8 mouse cellular contexts compared by ENCODE assay signal in the genomic region with DNA sequence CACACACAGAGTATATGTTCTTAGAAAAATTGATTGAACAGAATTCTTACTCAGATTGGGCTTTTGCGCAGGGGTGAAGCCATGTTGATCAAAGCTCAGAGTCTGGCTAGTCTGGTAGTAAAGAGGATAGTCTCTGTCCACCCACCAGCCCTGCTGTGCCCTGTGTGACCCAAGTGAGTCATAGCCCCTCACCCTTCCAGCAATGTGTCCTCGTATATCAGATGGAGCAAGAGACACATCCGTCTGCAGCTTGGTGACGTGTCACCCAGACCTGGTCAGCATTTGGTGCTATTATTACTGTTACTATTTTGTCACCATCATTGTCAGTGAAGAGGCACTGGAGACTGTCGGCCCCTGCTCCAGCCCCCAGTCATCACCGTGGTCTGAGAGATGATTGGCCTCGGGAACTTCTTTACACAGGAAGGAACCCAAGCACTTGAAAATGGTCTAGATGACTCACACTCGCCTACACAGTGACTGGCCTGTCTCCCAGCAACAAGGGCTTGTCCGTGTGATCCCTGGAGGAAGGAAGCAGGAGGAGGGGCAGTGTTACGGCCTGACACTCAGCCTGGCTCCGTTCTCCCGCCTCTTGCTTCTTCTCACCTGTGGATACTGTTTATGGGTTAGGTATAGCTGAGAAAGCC. TPM values are rescaled to one million over a fixed set of nuclear protein-coding genes. Genes with fewer than 3 reads are reported as not detected.
A peak's percentile ranks its signal among the peaks of the same experiment; 100 is the strongest.
DNase-seq lines count a peak whose midpoint lies in the region; ATAC-seq and TF ChIP-seq lines count a peak whose summit lies in the region.

No protein-coding gene starts in this region.

- peak; percentile 72 for DNase-seq in 3134 (ENCODE audit: extremely low read depth, insufficient read length, low spot score)
- peak; percentile 63 for DNase-seq in adrenal gland, adult 8-10 months
- DNase-seq in heart, postnatal 0 days (ENCODE audit: low spot score), result peak; percentile 92
- DNase-seq in midbrain, postnatal 0 days (ENCODE audit: low spot score), result no peak
- no peak for DNase-seq in cerebellum, adult 9-10 months
- no peak for DNase-seq in gastrocnemius, adult 18-20 months (ENCODE audit: low spot score)
- DNase-seq in left cerebral cortex, adult 18-20 months (ENCODE audit: low spot score in 2 of 2), result no peak

- no peak for TF ChIP-seq CTCF in heart, postnatal 0 days (IDR thresholded peaks at IDR 0.05; ENCODE audit: low read depth)
- no peak for TF ChIP-seq CTCF in midbrain, postnatal 0 days (IDR thresholded peaks at IDR 0.05)

- no peaks in the 10 kb centered on the region for H3K27me3 ChIP-seq in heart, postnatal 0 days (ENCODE audit: control insufficient read depth, insufficient read depth, low read length)
- no peaks in the 10 kb centered on the region for H3K27me3 ChIP-seq in liver, embryonic 15.5 days
- H3K27me3 ChIP-seq in midbrain, postnatal 0 days (ENCODE audit: insufficient read depth, low read length), result no peaks in the 10 kb centered on the region

- peak overlapping the region; percentile 43; the same call in 1 of the 2 replicates for H3K4me2 ChIP-seq in heart, postnatal 0 days (ENCODE audit: low read depth, low read length)
- no peak overlapping the region for H3K4me2 ChIP-seq in liver, embryonic 15.5 days
- no peak overlapping the region for H3K4me2 ChIP-seq in midbrain, postnatal 0 days (ENCODE audit: low read depth, low read length, poor library complexity, severe bottlenecking)

- H3K4me3 ChIP-seq in heart, postnatal 0 days (ENCODE audit: low read depth, low read length), result no peak overlapping the region
- H3K4me3 ChIP-seq in liver, embryonic 15.5 days (replicated peaks), result no peak overlapping the region
- no peak overlapping the region for H3K4me3 ChIP-seq in midbrain, postnatal 0 days (ENCODE audit: low read depth, low read length)

- peaks cover 14% of the 10 kb centered on the region; the same call in 1 of the 2 replicates for H3K36me3 ChIP-seq in heart, postnatal 0 days (replicated peaks; ENCODE audit: control insufficient read depth, insufficient read depth, low read length)
- H3K36me3 ChIP-seq in liver, embryonic 15.5 days (replicated peaks), result no peaks in the 10 kb centered on the region
- H3K36me3 ChIP-seq in midbrain, postnatal 0 days (ENCODE audit: insufficient read depth, low read length), result peaks cover 64% of the 10 kb centered on the region

- peak; percentile 76 for ATAC-seq in heart, postnatal 0 days (ENCODE audit: insufficient read depth, low read depth)
- peak; percentile 56; the same call in 1 of the 2 replicates for ATAC-seq in liver, embryonic 15.5 days (ENCODE audit: insufficient read depth)
- no peak for ATAC-seq in midbrain, postnatal 0 days (ENCODE audit: low FRiP score)

- no peak overlapping the region for H3K9ac ChIP-seq in heart, postnatal 0 days (replicated peaks; ENCODE audit: low read depth, low read length)
- no peak overlapping the region for H3K9ac ChIP-seq in liver, embryonic 15.5 days
- no peak overlapping the region for H3K9ac ChIP-seq in midbrain, postnatal 0 days (replicated peaks; ENCODE audit: low read length, poor library complexity, severe bottlenecking)

- H3K4me1 ChIP-seq in heart, postnatal 0 days (ENCODE audit: control insufficient read depth, insufficient read depth), result peaks cover 20% of the 10 kb centered on the region
- no peaks in the 10 kb centered on the region for H3K4me1 ChIP-seq in liver, embryonic 15.5 days (replicated peaks)
- no peaks in the 10 kb centered on the region for H3K4me1 ChIP-seq in midbrain, postnatal 0 days (ENCODE audit: insufficient read depth, low read length)

- 18% methylated on average over 12 of the region's 12 CpGs for WGBS in heart, postnatal 0 days
- 43% methylated on average over 12 of the region's 12 CpGs for WGBS in liver, embryonic 15.5 days (ENCODE audit: insufficient replicate concordance)
- WGBS in midbrain, postnatal 0 days, result 80% methylated on average over 12 of the region's 12 CpGs

- no peak for TF ChIP-seq EP300 in heart, postnatal 0 days (IDR thresholded peaks at IDR 0.05; ENCODE audit: low read depth)

- no peaks in the 10 kb centered on the region for H3K9me3 ChIP-seq in heart, postnatal 0 days (replicated peaks; ENCODE audit: control insufficient read depth, low read length)
- H3K9me3 ChIP-seq in liver, embryonic 15.5 days (replicated peaks), result no peaks in the 10 kb centered on the region
- H3K9me3 ChIP-seq in midbrain, postnatal 0 days (ENCODE audit: low read length), result no peaks in the 10 kb centered on the region

- H3K27ac ChIP-seq in heart, postnatal 0 days (ENCODE audit: low read depth), result peak overlapping the region; percentile 53
- H3K27ac ChIP-seq in liver, embryonic 15.5 days (replicated peaks), result no peak overlapping the region
- H3K27ac ChIP-seq in midbrain, postnatal 0 days (ENCODE audit: low read depth, low read length), result no peak overlapping the region

RNA-seq across cellular contexts. Expression of gene Specc1l, which starts 41.5 kb away (rescaled TPM):
- total RNA-seq in adrenal gland, adult 8-10 months (2022), result 10 to 100 TPM; 62.7 to 81.0 (median 64.4) TPM
- 23.4 and 28.5 TPM in 2 replicates for total RNA-seq in heart, postnatal 0 days (2014; rRNA removed; ENCODE audit: low replicate concordance)
- polyA plus RNA-seq in heart, postnatal 0 days (2015; fragmentation: Nextera tagmentation; extraction: Ambion mirVana), result 11.4 and 13.3 TPM in 2 replicates
- 5.0 and 6.6 TPM in 2 replicates for polyA plus RNA-seq in liver, embryonic 15.5 days (2015; fragmentation: Nextera tagmentation; extraction: Ambion mirVana)
- 37.5 and 52.8 TPM in 2 replicates for total RNA-seq in midbrain, postnatal 0 days (2014; rRNA removed)
- polyA plus RNA-seq in midbrain, postnatal 0 days (2015; fragmentation: Nextera tagmentation; extraction: Ambion mirVana), result 21.1 and 23.6 TPM in 2 replicates
- total RNA-seq in gastrocnemius, adult 18-20 months (2021), result 10 to 100 TPM; 42.0 to 45.8 TPM
- total RNA-seq in left cerebral cortex, adult 18-20 months (2021), result 10 to 100 TPM; 36.4 to 42.3 TPM

Comparison
In these comparisons a context has a peak if more than half of its experiments do, and no peak if none do; other contexts are left out.
1. DNase-seq: peak in 3134 (single experiment), adrenal gland, adult 8-10 months (single experiment) and heart, postnatal 0 days (single experiment); none in midbrain, postnatal 0 days (single experiment), cerebellum, adult 9-10 months (single experiment), gastrocnemius, adult 18-20 months (single experiment) and left cerebral cortex, adult 18-20 months (0 of 2).